Mouse (Mus musculus): ENCODE results near the gene Rad23b. TPM values are rescaled to one million over a fixed set of nuclear protein-coding genes. Genes with fewer than 3 reads are reported as not detected.

The Rad23b gene
- polyA plus RNA-seq, 1 experiment = 400 TPM

DNA sequence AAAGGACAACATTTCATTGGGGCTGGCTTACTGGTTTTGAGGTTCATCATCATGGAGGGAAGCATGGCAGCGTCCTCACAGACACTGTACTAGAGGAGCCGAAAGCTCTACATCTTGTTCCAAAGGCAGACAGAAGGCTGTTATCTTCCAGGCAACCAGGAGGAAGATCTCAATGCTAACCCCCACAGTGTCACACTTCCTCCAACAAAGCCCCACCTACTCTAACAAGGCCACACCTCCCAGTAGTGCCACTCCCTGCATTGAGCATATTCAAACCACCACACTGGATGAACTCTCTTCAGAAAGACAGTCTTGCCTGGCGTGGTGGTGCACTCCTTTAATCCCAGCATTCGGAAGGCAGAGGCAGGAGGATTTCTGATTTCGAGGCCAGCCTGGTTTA, 7.2 kb upstream of the Rad23b start:
- Histone ChIP-seq H3K36me3 (ENCODE audit: control insufficient read depth, insufficient read depth, low read length) (no peaks in the 10 kb centered on the region), H3K4me1 (ENCODE audit: control insufficient read depth, insufficient read depth, low read length) (no peaks in the 10 kb centered on the region), H3K27me3 (ENCODE audit: control insufficient read depth, insufficient read depth, low read length) (no peaks in the 10 kb centered on the region), H3K4me3 (ENCODE audit: control insufficient read depth, low read depth, low read length) (no peak overlapping the region), H3K27ac (ENCODE audit: control insufficient read depth, insufficient read depth, low read depth, low read length) (no peak overlapping the region)
- TF ChIP-seq CTCF (IDR thresholded peaks at IDR 0.05; ENCODE audit: control insufficient read depth, insufficient read depth, insufficient replicate concordance, low read depth, low read length) (no peak), POLR2A (IDR thresholded peaks at IDR 0.05; ENCODE audit: control insufficient read depth, low read depth, low read length) (no peak)

DNA sequence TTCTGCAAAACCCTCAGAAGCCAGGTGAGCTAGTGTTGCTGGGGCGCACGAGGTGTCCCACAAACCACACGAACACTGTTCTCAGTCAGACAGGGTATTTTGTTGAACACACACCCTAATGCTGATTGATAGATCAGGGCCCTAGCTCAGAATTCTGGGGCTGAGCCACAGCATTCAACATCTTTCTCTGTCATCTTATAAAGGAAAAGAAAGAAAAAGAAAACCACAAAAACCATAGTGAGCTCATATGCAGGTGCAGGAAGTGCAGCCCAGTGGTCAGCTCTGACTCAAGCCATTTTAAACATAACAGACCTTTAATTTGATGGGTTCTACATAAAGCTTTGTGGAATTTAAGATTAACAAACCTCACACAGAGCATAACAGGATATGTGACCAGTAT, 6.6 kb upstream of the Rad23b start:
- no peaks in the 10 kb centered on the region for H3K27me3 ChIP-seq (ENCODE audit: control insufficient read depth, insufficient read depth, low read length)
- no peaks in the 10 kb centered on the region for H3K36me3 ChIP-seq (ENCODE audit: control insufficient read depth, insufficient read depth, low read length)
- TF ChIP-seq POLR2A (IDR thresholded peaks at IDR 0.05; ENCODE audit: control insufficient read depth, low read depth, low read length) = no peak
- TF ChIP-seq CTCF (IDR thresholded peaks at IDR 0.05; ENCODE audit: control insufficient read depth, insufficient read depth, insufficient replicate concordance, low read depth, low read length) = no peak
- no peak overlapping the region for H3K27ac ChIP-seq (ENCODE audit: control insufficient read depth, insufficient read depth, low read depth, low read length)
- H3K4me1 ChIP-seq (ENCODE audit: control insufficient read depth, insufficient read depth, low read length) = no peaks in the 10 kb centered on the region
- H3K4me3 ChIP-seq (ENCODE audit: control insufficient read depth, low read depth, low read length) = no peak overlapping the region

DNA sequence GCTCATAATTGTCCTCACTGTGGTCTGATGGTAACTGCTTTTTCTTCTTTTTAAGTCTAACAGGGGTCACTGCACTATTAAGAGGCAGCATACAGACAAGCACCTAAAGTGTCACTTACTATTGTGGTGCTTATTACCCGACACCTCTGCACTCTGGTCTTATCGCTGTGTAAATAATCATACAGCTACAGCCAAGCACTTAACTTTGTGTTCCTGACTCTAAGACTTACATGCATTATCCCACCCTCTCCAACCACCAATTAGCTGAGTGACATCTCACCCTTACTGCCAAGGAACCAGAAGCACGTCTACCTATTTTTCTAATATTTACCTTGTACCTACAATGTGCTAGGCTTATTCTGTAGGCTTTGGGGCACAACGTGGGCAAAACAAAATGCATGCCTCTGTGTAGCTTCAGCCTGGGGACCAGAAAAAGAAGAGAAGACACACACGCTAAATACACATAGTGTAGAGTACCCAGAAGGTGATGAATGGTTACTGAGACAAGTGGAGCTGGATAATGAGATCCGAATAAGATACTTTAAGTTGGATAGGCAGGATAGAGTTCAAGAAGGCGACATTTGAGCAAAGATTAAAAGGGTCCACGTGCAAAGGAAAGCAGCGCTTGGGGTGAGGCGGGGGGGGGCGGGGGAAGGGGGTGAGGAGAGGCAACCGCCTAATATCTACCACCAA, 938 bp upstream of the Rad23b start:
- H3K4me3 ChIP-seq (ENCODE audit: control insufficient read depth, low read depth, low read length) = peak overlapping the region; percentile 86
- no peak for TF ChIP-seq POLR2A (IDR thresholded peaks at IDR 0.05; ENCODE audit: control insufficient read depth, low read depth, low read length)
- no peak for TF ChIP-seq CTCF (IDR thresholded peaks at IDR 0.05; ENCODE audit: control insufficient read depth, insufficient read depth, insufficient replicate concordance, low read depth, low read length)
- peaks cover 8% of the 10 kb centered on the region for H3K4me1 ChIP-seq (ENCODE audit: control insufficient read depth, insufficient read depth, low read length)
- H3K27me3 ChIP-seq (ENCODE audit: control insufficient read depth, insufficient read depth, low read length) = no peaks in the 10 kb centered on the region
- H3K36me3 ChIP-seq (ENCODE audit: control insufficient read depth, insufficient read depth, low read length) = no peaks in the 10 kb centered on the region
- peak overlapping the region; percentile 84 for H3K27ac ChIP-seq (ENCODE audit: control insufficient read depth, insufficient read depth, low read depth, low read length)

DNA sequence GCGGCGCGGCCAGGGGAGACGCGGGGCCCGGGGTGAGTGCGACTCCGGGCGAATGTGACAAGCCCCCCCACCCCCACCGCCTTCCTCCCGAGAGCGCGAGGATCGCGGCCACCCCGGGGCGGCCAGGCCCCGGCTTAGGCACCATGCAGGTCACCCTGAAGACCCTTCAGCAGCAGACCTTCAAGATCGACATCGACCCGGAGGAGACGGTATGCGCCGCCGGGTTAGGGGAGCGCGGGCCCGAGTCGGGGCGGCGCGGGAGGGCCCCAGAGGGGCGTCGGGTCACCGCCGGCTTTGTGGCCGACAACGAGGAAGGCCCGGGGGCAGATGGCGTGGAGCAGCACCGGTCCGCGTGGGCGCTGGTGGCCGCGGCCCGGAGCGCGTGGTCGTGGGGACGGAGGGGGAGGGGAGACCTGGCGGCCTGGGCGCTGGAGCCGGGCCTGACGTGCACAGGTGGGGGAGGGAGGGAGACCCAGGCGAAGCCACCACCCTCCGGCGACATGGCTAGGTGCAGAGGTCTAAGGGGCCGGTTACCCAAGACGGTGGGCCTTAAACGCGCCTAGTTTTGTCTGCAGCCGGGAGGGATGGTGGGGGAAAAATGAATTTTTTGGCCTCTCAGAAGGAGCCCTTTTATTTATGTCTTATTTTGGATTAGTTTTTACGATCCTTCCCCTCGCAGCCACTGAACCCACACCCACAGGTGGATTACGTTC, 532 bp downstream of the Rad23b start:
- Histone ChIP-seq H3K27ac (ENCODE audit: control insufficient read depth, insufficient read depth, low read depth, low read length) (peak overlapping the region; percentile 78), H3K36me3 (ENCODE audit: control insufficient read depth, insufficient read depth, low read length) (no peaks in the 10 kb centered on the region), H3K4me3 (ENCODE audit: control insufficient read depth, low read depth, low read length) (peak overlapping the region; percentile 94), H3K27me3 (ENCODE audit: control insufficient read depth, insufficient read depth, low read length) (no peaks in the 10 kb centered on the region), H3K4me1 (ENCODE audit: control insufficient read depth, insufficient read depth, low read length) (peaks cover 8% of the 10 kb centered on the region)
- TF ChIP-seq CTCF (IDR thresholded peaks at IDR 0.05; ENCODE audit: control insufficient read depth, insufficient read depth, insufficient replicate concordance, low read depth, low read length) (no peak), POLR2A (IDR thresholded peaks at IDR 0.05; ENCODE audit: control insufficient read depth, low read depth, low read length) (no peak)

DNA sequence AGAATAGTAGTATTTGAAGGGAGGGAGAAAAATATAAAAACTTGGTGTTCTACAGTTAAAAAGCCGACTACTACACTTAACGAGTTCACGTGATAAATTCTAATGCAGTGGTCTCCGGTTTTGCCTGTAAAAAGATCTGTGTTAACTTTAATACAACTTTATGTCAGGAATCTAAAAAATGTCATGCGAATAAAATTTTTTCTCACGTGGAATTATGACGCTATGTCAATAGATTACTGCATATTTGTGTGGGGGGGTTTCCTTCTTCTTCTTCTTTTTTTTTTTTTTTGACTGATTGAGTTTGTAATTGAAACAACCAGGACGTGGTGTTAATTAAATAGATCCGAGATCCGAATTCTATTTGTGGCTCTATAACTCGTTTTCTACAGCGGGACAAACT, 1.2 kb downstream of the Rad23b start:
- H3K4me1 ChIP-seq (ENCODE audit: control insufficient read depth, insufficient read depth, low read length) = peaks cover 8% of the 10 kb centered on the region
- TF ChIP-seq POLR2A (IDR thresholded peaks at IDR 0.05; ENCODE audit: control insufficient read depth, low read depth, low read length) (no peak), CTCF (IDR thresholded peaks at IDR 0.05; ENCODE audit: control insufficient read depth, insufficient read depth, insufficient replicate concordance, low read depth, low read length) (no peak)
- no peaks in the 10 kb centered on the region for H3K36me3 ChIP-seq (ENCODE audit: control insufficient read depth, insufficient read depth, low read length)
- H3K27ac ChIP-seq (ENCODE audit: control insufficient read depth, insufficient read depth, low read depth, low read length) = peak overlapping the region; percentile 78
- H3K4me3 ChIP-seq (ENCODE audit: control insufficient read depth, low read depth, low read length) = peak overlapping the region; percentile 94
- H3K27me3 ChIP-seq (ENCODE audit: control insufficient read depth, insufficient read depth, low read length) = no peaks in the 10 kb centered on the region

DNA sequence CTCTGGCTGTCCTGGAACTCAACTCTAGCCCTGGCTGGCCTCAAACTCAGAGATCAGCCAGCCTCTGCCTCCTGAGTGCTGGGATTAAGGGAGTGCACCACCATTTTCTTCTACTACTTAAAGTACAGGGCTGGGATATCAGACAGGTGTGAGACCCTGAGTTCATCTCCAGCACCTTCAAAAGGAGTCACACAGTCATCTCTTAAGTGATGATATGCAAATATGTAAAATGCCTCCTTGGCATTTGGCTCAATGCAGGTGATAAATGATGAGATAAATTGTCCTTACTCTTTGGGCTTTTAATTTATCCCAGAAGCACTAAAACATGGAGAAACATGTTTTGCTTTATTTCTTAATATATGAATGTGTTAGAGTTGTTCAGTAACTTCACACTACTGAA, 2.0 kb downstream of the Rad23b start:
- Histone ChIP-seq H3K36me3 (ENCODE audit: control insufficient read depth, insufficient read depth, low read length) (no peaks in the 10 kb centered on the region), H3K27me3 (ENCODE audit: control insufficient read depth, insufficient read depth, low read length) (no peaks in the 10 kb centered on the region), H3K27ac (ENCODE audit: control insufficient read depth, insufficient read depth, low read depth, low read length) (no peak overlapping the region), H3K4me1 (ENCODE audit: control insufficient read depth, insufficient read depth, low read length) (peaks cover 11% of the 10 kb centered on the region), H3K4me3 (ENCODE audit: control insufficient read depth, low read depth, low read length) (no peak overlapping the region)
- TF ChIP-seq POLR2A (IDR thresholded peaks at IDR 0.05; ENCODE audit: control insufficient read depth, low read depth, low read length) (no peak), CTCF (IDR thresholded peaks at IDR 0.05; ENCODE audit: control insufficient read depth, insufficient read depth, insufficient replicate concordance, low read depth, low read length) (no peak)

DNA sequence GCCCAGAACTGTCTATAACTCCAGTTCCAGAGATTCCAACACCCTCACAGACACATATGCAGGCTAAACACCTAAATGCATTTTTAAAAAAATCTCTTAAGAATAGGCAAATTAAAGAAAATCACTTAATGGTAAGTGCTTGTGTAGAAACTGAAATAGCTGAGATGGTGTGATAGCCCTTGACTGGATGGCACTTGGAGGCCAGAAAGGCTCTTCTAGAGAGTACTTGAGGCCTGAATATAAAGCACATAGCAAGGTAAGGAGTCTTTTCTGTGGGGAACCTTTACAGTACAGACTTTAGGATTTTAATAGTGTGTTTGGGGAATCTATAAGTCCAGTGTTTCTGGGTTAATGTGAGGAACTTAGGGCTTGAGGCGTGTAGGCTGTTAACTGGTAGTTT, 4.2 kb downstream of the Rad23b start:
- no peak for TF ChIP-seq CTCF (IDR thresholded peaks at IDR 0.05; ENCODE audit: control insufficient read depth, insufficient read depth, insufficient replicate concordance, low read depth, low read length)
- no peak for TF ChIP-seq POLR2A (IDR thresholded peaks at IDR 0.05; ENCODE audit: control insufficient read depth, low read depth, low read length)
- H3K27me3 ChIP-seq (ENCODE audit: control insufficient read depth, insufficient read depth, low read length) = no peaks in the 10 kb centered on the region
- no peak overlapping the region for H3K27ac ChIP-seq (ENCODE audit: control insufficient read depth, insufficient read depth, low read depth, low read length)
- no peak overlapping the region for H3K4me3 ChIP-seq (ENCODE audit: control insufficient read depth, low read depth, low read length)
- peaks cover 9% of the 10 kb centered on the region for H3K4me1 ChIP-seq (ENCODE audit: control insufficient read depth, insufficient read depth, low read length)
- no peaks in the 10 kb centered on the region; the same call in 1 of the 2 replicates for H3K36me3 ChIP-seq (ENCODE audit: control insufficient read depth, insufficient read depth, low read length)

Measured in testis, adult 2 months (tissue).